Mouse (Mus musculus) thymus, adult 18-20 months (tissue): ENCODE measurements at regions not wholly inside any gene's neighbourhood (a gene's known extent, or its start where the extent isn't known, plus 50 kb on each side); places are given as distances from the start of the nearest gene placed in this dataset.

Experiments
- DNase-seq, 2 experiments: peaks; one replicate each; pipeline ENCODE4 v3.0.0; 2022; ENCODE audit warnings: mixed read lengths in 2 of 2

DNA sequence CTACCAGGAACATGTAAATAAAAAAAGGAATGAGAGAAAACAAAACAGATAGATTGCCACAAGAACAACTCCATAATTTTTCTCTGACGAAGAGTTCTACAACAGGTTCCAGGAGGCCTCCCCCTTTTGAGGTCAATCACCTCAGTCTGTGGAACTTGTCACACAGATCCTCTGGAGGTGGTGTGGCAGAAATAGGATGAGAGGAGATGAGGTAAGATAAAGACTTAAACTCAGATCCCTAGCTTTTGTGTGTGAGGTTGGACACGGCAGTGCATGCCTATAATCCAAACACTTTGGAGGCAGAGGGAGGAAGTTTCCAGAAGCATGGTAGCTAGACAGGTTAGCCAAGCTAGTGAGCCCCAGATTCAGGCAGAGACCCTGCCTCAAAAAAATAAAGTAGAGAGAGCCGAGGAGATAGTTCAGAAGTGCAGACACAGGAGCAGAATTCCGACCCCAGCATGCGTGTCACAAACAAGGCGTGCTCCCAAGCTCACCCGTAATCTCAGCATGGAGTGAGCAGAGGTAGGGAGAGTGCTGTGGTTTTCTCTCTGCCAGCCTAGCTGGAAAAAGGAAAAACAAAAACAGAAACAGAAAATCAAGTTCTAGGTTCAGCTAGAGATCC is 115.3 kb upstream of the Cpm start:
- DNase-seq: no peak

DNA sequence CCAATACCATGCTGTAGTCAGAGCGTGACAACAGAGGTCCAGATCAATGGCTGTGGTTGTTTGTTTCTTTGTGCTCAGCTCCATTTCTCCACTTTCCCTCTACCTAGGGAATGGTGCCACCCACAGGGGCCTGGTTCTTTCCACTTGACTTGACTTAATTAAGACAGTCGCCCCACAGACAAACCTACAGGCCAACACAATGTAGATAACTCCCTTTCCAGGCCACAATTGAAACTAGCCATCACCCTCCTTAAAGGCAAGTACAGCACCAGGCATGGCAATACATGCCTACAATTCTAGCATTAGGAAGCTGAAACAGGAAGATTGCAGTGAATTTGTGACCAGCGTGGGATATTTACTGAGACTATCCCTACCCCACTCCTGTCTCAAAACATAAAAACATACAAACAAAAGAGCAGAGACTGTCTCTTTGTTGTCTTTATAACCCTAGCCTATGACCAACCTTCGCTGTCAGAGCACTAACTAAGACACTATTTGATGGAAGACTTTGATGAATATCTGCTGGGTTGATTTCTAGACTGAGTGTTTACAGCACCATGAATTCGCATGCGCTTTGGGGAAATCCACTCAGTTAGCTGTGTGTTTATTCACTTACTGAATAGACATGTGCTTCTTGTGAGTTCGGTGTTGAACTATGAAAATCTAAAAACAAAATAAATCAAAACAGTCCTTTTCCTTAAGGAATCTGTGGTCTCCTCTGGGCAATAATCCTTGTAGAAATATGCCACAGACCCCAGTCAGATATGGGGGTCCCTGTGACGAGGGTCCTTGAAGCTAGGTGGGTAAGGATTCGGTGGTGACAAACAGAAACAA is 116.7 kb upstream of the Cpm start:
- no peak for DNase-seq

DNA sequence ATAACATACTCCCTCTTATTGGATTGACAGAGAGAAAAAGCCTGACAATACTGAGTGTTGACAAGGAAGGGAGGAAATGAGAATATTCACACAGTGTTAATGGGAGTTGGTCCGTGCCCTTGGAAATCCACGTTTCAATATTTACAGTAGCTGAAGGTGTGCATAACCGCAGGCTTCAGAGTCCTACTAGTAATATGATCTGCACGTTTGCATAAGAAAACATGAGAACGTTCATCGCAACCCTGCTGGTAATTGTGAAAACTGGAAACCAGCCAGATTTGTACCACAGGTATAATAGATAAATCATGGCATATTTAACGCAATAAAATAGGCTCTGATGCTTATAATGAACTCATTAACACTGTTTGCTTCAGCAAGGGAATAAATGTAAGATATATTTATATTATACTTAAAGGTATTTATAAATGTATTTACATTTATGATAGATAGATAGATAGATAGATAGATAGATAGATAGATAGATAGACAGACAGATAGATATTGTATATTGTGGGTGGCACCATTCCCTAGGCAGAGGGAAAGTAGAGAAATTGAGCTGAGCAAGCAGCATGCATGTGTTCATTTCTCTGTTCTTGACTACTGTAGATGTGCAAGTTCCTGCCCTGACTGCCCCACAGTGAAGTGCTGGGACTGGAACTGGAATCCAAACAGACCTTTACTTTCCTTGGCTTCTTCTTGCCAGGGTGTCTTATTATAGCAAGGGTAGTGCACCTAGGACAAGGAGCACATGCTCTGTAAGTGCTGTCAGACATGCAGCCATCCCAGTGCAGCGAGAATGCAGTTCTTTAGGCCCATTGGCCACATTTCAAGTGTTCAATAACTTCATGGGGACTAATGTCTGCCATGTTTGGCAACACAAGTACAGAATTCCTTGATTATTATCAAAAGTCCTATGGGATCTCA is 117.6 kb upstream of the Cpm start:
- DNase-seq: no peak

DNA sequence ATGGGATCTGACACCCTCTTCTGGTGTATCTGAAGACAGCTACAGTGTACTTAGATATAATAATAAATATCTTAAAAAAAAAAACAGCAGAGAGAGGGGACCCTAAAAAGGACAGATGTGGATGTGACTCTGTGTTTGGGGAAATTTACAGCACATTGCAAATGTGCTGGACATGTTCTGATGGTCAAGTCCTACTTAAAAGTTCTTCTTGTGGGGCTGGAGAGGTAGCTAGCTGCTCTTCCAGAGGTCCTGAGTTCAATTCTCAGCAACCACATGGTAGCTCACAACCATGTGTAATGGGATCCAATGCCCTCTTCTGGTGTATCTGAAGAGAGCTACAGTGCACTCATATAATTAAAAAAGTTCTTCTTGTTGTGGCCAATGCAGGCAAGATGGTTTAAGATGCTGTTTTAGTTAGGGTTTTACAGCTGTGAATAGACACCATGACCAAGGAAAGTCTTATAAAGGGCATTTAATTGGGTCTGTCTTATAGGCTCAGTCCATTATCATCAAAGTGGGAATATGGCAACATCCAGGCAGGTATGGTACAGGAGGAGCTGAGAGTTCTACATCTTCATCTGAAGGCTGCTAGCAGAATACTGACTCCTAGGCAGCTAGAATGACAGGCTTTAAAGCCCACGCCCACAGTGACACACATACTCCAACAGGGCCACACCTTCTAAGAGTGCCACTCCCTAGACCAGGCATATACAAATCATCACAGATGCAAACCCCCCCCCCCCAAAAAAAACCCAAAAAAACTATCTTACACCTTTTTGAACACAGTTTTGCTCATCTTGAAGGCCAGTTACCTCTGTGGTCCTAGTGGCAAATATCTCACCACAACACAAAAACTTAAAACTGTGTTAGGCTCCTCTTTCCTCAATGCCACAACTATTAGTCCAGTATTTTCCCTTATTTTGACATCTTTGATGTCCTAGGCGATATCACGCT is 118.5 kb upstream of the Cpm start:
- DNase-seq: no peak

DNA sequence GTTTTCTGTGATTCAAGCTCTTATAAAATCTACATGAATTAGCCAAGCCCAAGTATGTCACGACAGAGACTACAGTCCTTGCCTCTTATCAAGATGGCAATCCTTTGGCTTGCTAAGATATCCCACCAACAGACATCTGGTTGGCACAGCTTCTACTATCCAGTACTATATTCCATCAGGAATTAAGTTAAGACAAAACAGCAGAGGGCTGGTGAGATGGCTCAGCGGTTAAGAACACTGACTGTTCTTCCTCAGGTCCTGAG is 119.1 kb upstream of the Cpm start:
- no peak for DNase-seq

DNA sequence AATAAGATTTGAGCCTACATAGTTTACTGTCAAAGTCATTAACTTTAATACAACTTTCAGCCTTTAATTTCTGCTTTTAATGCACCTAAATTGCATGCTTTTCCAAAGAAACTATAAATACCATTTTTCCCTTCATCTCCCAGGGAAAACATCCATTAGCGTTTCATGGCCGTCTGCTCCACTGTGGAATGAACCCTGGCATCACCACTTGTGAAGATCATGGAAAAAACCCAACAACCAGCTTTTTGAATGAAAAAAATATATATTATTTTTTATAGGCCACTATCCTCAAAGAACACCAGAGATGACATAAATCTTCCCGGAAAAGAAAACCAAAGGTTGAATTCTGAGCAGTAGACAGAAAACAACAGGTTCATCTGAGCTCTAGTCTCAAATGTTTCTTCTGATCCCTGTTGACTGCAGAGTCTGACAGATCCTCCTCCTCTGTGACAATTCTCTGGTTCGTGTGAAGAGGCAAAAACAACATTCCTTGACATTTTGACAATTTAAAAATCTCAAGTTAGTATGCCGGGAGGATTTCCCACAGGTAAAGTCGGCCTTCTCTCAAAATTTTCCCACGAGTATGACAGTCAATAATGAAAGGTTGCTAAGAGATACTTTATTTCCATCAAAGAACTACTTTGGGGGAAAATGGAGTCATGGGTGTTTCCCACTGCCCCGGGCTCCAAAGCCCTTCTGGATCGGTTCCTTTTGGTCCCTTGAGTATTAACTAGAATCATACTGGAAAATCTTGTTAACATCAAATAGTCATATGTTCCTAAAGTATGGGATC is 119.7 kb upstream of the Cpm start:
- DNase-seq: no peak

DNA sequence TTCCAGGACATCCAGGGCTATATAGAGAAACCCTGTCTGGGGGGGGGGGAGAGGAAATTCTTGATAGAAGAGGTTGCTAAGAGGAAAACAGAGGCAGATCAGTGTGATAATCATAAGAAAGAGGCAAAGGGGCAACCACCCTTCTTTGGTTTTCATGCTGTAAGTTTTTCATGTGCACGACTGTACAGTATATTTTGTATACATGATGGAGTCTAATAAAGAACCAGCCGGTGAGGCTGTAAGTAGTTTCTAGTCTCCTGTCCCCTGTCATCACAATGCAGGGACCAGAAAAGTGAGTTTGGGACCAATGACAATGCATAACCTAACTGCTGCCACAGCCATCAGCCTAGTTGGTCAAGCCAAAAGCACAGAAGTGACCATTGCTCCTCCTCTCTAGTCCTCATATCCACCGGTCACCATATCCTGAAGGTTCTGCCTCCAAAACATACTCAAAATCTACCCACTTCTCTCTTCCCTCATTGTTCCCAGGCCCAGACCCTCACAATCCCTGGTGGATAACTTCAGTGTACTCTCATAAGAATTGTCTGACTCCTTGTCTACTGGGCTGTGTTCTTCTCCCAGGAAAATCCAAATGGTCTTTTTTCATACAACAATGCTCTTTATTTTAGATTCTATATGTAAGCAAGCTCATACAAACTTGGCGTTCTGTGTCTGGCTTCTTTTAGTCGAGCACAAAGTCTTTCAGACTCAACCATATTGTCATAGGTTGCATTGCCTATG is 122.9 kb upstream of the Cpm start:
- DNase-seq: no peak

DNA sequence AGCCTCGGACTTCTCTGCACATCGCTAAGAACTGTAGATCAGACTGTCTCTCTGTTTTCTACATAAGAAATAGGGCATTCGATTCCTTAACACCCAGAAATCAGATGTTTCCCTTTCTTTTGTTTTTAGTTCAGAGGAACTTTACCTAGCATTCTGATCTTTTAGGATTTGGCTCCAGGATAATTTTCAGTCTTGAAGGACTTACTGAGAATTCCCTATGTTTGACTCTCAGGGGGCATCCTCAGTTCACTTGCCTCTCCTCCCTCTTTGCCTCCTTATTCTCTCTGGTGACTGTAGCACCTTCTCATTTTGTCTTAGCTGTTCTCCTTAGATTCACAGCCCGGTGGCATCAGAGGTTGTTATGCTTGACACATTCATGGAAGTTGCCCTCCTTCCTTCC is 123.8 kb upstream of the Cpm start:
- no peak for DNase-seq

DNA sequence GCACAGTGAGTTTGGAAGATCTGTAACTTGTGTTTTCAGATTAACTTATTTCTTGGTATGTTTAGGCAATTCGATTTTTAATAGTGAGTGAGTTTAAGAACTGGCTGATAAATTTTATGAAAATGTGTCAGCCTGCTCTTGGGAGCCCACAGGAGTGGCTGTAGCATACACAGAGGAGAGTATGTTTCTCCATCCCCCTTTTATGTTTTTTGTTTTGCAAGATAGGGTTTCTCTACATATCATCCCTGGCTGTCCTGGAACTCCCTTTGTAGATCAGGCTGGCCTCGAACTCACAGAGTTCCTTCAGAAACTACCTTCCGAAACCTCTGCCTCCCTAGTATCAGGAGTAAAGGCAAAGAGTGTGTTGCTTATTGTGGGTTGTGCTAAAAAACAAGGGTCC is 124.2 kb upstream of the Cpm start:
- no peak for DNase-seq

DNA sequence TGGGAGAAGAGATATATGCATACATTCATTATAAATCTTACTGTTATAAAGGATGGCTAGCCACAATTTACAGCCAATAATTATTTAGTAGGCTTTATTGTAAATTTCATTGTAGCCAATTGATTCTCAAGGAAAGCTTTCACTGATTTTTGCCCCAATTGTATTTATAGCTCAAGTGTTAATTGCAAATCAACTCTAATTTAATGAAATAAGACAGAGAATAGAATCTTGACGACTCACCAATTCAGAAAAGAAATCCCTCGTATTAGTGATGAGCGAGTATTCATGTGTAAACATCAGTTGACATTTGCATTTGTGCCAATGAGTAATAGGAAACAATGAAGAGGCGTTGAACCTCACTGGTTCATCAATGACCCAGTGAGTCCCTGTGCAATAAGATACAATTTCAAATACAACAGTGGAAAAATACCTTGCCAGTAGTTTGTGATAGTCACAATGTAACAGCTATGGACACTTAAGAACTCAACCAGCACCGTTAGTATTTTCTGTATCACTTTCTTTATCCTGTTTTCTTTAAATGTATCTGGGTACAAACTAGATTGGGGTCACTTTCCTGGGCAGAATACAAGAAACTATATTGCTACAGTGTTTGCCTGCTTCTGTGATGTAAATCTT is 124.6 kb upstream of the Cpsf6 start:
- no peak for DNase-seq

DNA sequence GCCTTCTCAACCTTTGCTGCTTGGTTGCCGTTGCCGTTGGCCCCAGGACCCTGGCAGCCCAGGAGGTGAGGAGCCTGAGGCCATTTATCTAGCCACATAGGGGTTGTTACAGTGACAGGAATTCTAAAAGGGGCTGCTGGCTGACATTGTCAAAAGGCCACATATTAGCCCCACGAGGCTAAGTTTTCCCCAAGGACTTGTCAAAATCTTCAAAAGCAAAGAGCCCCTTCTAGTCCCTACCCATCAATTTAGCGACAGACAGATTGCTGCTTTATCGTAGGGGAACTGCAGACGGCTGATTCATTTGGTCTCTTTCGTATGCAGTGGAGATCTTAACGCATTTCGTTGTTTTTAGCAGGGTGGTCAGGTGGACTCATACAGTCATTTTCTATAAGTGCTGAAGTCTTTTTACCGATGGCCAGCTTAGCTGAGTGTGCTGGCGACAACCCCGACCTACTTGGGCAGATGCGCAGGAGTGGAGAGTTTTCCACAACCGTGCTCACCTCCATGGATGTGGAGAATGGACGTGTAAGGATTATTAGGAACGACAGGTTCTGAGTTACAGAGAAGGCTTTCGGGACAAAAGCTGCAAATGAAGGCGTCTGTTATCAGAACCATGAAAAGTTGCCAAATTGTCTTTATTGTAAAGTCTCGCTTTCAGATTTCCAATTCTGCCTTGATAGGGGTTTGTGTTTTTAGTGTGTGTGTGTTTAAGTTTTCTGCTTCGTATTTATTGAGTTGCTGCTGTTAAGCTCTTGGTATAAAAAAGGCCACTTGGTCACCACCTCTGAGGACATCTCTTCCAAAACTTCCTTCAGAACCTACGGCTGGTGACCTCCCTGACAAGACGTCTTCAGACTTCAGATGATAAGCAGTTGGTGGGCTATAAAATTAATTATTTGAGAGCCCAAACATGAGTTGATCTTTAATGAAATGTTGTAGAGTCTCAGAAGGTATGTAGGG is 123.7 kb upstream of the Cpsf6 start:
- no peak for DNase-seq

DNA sequence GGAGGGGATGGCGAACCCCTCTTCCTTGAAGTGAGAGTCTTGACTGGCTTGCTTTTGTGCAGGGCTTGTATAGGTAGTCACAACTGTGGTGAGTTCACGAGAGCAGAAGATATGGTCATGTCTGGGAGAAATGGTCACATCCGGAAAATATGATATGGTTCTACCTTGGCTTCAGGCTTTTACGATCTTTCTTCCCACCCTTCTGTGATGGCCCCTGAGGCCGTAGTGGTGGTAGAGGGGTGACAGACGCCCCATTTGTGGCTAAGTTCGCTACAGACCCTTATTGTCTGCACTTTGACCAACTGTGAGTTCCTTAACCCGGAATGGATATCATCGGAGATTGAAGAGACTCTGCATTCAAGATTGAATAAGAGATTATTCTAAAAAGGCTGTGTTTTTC is 122.9 kb upstream of the Cpsf6 start:
- no peak for DNase-seq

DNA sequence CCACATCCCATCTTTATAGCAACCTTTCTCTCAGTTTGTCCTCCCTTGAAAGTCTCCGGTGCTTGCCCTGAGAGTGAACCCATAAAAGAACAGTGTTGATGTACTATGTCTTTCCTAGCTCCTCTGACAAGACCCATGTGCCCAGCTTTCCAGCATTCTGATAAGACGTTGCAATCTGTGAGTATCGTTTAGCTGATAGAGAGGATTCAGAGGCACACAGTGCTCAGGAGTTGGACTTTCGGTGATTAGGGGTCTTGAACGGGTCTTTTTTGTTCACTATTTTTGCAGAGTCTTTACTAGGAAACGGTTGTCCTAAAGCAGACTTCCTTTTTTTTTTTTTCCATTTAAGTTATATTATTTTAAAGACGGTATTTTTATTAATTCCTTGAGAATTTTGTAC is 122.3 kb upstream of the Cpsf6 start:
- DNase-seq: no peak

DNA sequence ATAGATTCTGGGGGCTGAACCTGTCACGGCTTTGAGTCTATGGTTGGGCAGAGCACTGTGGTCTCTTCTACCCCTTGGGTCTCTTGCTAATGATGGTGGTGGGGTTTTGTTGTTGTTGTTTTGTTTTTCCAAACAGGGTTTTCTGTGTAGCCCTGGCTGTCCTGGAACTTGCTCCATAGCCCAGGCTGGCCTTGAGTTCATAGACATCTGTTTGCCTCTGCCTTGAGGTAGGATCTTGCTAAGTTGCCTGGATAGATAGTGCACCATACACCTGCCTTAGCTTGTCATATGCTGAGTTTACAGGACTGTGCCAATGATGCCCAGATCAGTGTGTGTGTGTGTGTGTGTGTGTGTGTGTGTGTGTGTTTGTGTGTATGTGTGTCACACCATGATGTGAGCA is 121.6 kb upstream of the Cpsf6 start:
- no peak for DNase-seq

DNA sequence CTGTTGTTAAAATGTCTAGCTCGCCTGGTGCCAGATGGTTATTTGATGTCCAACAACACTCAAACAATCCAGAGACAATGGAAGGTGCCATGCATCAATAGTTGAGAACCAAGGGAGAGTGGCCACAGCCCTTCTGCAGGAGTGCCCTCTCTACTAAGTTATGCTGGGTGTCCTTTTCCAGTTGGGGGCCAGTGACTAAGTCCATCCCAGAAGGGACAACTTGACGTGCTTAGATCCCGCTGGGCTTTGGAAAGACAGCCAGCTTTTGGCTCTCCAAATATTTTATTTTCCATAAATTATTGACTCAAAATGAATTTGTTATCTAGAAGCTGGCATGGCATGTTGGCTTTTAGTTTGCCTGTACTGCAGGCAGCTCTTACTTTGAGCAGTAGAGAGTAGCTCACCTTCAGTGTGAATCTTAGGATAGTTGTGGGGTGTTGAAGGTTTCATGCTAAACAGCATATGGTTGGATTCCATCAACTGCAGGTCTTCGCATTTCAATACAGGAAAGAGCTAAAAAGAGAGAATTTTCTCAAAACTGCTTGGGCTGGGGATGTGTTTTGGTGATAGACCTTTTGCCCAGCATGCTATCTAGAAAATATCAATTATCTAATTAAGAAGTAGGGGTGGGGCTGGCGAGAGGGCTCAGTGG is 120.8 kb upstream of the Cpsf6 start:
- DNase-seq: no peak

DNA sequence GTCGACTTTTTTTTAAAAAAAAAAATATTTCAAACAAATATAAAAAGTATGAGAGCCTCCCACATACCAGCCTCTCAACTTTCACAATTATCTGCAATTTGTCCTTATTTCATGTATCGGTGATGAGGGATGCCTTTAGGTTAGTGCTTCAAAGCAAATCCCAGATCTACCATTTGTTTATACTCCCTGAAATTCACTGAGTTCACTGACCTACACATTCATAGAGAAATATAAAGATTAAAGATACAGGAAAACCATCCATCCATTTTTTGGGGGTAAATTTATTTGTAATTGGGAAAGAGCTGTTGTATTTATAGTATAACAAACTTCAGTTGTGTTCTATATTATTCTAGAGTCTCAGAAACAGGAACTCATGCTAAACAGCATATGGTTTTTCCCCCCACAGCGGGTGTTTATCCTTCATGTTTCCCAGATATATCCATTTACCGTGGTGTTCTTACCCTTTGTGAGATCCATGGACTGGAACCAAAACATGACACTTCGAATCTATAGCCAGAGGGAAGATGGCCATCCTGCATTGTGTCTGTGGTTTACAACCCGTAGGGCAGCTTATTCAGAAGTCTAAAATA is 120.1 kb upstream of the Cpsf6 start:
- no peak for DNase-seq

DNA sequence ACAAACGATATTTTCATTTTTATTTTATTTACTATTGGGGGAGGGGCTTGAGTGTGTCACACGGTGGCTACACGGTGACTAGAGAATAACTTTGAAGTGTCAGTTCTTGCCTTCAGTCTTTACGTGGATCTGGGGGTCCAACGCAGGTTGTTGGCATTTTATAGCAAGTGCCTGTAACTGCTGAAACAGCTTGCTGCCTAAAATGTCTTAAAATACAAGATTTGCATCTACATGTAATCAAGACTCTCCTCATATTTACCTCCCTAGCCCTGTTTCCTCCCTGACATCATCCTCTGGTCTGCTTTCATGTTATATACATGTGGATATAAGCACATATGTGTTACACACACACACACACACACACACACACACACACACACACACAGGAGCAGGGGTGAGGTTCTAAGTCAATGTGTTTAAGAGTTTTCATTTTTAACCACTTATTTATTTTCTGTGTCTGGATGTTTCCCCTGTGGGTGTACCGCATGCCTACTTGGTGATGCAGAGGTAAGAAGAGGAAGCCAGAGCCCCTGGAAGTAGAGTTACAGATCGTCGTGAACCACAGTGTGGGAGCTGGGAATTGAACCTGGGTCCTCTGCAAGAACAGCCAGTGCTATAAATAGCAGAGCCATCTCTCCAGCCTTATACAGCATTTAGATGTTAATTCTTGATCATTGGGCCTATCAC is 119.5 kb upstream of the Cpsf6 start:
- DNase-seq: no peak

DNA sequence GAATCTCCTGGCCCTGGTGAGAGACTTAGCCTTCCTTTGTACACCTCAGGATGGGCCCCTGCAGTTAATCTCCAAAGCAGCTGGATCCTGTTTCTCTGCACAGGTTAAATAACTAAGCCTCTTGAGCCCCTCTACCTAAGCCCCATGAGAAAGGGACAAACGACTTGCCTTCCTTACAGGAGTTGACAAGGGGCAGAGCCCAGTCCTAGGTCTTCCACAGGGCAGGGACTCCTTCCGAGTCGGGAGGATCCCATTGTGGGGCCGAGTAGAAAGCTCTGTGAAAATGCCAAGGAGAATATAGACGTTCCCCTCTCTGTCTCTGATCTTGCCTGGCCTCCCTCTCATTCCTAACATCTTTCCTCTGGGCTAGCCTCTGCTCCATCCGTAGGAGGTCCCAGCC is 118.7 kb upstream of the Cpsf6 start:
- DNase-seq: no peak
